Mouse (Mus musculus): Measurements from ENCODE around the gene Acer3. TPM values are rescaled to one million over a fixed set of nuclear protein-coding genes. Genes with fewer than 3 reads are reported as not detected.
"Not testable (repeated sequence)": the region's sequence is repeated elsewhere in the genome, so short reads cannot be mapped to it uniquely, and the experiment has no call there.

Gene Acer3
- polyA plus RNA-seq, 1 experiment, result 13.6 TPM

DNA sequence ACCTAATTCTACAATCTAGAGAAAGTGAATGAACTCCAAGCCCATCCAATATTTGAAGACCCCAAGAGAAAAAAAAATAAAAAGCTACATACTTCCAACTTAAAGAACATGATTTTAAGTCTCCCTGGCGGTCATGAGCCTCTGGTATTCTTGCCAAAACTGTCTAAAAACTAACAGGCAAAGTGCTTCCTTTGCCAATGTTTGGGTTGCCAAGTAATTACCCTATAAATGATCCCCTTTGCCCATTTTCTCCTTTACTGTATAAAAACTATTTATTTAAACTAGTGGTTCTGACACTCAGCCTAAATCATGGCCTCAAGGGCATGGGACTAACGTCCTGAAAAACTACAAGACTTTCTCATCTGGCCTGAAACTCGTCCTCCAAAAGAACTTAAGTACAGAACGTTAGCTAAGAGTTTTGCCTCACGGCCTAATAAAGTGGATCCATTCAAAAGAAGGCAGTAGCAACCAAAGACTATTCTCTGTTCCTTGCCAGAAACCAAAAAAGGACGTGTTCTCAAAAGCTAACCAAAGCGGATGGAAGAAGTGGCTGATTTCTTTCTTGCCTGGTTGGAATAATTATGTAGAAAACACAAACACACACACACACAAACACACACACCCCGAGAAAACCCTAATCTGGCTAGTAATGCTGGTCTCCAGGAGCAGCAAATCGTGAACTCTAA, 12.9 kb downstream of the Acer3 start:
- peak in 1 of 2 experiments; percentile 4 for DNase-seq (ENCODE audit: extremely low spot score in 1 of 2, low spot score in 1 of 2)

DNA sequence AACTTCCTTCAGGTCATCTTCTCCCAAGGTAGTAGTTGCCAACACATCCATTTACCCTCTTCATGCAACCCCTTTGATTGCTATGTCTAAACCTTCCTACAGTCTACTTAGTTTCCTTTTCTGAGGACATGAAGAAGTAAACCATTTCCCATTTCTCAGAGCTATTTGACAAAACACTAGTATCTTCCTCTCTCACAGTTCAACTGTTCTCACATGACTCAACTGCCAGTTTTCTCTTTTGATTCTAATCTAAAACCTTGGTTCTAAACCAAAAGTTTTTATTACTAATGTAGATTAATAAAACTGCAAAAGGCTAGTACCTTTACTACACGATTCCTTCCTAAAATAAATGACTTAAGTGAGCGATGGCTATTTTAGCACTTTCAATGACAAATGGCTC, 13.6 kb downstream of the Acer3 start:
- DNase-seq (ENCODE audit: extremely low spot score in 1 of 2, low spot score in 1 of 2), result no peak

DNA sequence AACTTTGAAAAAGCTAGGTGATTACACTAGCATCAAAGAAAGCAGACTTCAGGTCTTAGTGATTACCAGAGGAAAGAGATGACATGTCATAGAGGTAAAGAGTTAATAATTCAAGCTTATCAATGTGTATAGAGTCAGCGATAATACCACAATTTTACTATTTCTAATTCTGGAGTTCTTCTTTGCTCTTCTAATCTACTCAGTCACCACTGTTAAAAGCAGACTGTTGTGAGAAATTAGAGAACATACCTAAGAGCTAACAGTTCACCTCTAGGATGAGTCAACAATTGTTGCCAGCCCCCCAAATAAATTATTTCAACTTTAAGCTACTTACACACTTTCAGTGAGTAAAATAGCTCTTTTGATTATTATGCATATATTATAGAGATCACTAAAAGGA, 28.1 kb downstream of the Acer3 start:
- no peak for DNase-seq (ENCODE audit: extremely low spot score in 1 of 2, low spot score in 1 of 2)

DNA sequence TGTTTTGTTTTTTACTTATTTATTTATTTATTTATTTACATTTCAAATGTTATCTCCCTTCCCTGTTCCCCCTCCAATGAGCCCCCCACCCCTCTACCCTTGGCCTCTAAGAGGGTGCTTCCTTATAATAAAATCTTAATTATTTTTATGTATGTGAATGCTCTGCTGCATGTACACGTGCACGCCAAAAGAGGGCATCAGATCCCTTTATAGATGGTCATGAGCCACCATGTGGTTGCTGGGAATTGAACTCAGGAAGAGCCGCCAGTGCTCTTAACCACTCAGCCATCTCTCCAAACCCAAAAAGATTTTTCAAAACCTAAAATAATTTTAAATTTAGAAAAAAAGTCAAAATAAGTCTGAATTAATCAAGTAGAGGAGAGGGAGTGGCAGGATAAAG, 31.4 kb downstream of the Acer3 start:
- peak in 1 of 2 experiments; percentile 2 for DNase-seq (ENCODE audit: extremely low spot score in 1 of 2, low spot score in 1 of 2)

DNA sequence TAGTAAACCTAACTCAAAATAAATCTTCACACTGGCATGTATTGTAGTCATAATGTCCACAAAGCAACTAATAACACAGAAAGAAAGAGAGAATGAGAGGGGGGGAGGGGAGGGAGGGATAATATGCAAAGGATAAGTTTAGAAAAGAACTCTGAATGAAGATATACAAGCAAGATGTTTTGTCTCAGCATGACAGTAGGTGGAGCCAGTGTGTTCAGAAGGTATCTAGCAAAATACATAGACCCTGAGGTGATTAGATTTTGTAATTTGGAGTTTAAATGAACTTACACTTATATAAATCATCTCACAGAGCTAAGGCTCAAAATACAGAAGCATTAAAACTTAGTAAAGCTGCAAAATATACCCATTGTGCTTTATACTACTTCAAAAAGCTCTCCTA, 44.7 kb downstream of the Acer3 start:
- DNase-seq (ENCODE audit: extremely low spot score in 1 of 2, low spot score in 1 of 2), result peak in 1 of 2 experiments; percentile 6

DNA sequence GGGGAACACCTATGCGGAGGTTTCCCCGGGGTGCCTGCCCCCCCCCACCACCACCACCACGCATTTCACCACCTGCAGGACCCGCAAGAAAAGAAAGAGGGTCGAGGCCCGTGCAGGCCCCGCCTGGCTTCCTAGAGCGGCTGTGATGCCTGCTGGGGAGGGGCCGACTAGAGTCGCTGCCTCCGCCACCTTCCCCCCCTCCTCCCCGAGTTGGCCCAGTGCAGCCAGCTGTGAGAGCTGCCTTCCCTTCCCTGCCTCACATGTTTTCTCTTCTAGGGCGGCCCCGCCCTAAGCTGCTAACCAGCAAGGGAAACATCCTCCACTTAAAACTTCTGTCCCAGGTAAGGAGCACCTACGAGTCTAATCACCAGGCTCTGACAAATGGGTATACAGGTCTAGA, 52.8 kb downstream of the Acer3 start:
- not testable (repeated sequence) for DNase-seq (ENCODE audit: extremely low spot score in 1 of 2, low spot score in 1 of 2)

DNA sequence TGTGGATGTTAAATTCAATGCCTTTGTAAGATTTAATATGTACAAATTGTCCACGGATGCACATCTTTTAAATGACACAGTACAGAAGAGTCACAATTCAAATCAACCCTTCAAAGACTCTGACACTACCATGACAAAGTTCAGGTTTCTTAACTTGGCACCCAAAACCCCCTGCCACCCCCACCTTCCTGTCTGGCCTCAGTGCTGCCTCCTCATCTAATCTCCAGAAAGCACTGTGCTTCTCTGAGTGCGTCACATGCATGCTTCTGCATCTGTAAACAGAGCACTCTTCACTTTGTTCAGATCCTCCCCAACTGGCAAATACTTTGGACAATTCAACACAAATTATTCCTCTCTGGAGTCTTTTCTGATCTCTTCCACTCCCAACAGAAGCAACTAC, 68.5 kb downstream of the Acer3 start:
- DNase-seq (ENCODE audit: extremely low spot score in 1 of 2, low spot score in 1 of 2), result no peak

DNA sequence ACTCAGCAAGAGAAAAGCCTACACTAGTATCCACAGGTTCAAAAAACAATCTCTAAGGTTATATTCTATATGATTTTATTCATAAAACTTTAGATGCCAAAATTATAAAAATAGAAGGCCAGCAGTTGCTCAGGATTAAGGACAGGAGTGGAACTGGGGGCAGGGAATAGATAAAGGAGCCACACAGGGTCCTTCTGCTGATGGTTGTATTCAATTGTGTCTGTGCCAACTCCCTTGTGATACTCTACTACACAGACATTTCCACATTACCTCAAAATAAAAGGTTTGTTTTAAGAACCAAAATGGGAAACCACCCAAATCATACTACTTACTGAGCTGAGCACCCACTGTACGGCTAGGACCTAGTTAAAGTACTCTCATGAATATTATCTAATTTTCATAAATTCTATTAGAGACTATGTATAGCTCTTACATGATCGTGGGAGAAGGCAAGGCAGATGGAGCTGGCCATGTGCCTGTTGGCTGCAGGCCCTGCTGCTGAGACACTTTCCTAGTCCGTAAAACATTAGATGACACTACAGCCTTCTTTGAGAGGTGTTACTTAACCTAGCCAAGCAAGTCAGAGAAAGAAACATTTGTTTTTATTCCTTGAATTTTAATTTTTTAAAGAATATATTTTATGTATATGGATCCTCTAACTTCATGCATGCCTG, 84.2 kb downstream of the Acer3 start:
- DNase-seq (ENCODE audit: extremely low spot score in 1 of 2, low spot score in 1 of 2), result peak; percentile 12 to 54

DNA sequence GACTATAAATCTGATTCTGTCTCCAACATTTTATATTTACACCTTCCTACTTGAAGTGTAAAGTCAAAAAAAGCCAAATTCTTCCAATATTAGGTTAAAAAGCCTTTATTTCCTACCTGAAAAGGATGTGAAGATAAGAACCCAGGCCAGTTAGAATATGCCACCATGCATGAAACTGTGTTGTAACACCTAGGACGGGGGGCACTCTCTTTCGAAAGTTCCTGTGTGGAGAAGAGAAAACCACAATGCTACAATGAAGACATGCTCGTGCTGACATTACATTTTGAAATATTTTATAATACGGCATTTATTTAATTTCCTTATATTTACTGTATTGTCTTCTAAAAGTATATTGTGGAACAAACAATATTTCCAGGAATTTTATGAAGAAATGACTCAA, 97.2 kb downstream of the Acer3 start:
- no peak for DNase-seq (ENCODE audit: extremely low spot score in 1 of 2, low spot score in 1 of 2)

DNA sequence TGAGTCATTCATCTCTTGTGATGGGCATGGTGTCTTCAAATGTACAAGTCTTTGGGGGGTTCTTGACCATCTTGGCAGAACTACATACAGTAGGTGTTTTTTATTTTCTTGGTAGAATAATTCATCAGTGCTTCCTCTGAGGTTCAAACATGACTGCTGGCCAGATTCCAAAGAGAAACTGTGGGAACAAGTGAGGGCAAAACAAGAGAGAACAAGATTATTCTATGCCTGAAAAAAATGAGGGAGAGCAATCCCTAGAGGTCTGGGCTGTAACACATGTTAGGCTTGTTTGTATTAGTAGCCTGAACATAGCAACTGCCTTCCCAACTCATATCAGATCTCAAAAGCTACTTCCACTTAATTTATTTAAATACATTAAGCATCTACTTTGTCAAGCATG, 104.3 kb downstream of the Acer3 start:
- DNase-seq (ENCODE audit: extremely low spot score in 1 of 2, low spot score in 1 of 2), result no peak

DNA sequence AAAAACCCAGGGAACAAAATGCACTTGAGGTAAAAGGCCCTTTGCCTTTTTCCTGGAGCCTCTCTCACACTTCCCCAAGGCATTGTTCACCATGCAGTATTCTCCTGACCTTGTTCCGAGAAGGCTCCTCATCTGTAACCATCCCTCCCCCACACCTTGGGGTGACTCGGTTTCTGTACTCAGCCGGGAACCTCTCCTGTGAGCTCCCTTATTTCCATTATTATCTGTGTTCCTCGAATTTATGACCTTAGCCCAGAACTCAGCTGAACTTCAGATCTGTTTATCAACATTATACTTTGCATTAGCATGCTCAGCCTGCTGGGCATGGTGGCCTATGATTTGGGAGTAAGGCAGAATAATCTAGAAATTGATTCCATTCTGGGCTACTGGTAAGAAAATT, 118.1 kb downstream of the Acer3 start:
- DNase-seq (ENCODE audit: extremely low spot score in 1 of 2, low spot score in 1 of 2), result no peak

DNA sequence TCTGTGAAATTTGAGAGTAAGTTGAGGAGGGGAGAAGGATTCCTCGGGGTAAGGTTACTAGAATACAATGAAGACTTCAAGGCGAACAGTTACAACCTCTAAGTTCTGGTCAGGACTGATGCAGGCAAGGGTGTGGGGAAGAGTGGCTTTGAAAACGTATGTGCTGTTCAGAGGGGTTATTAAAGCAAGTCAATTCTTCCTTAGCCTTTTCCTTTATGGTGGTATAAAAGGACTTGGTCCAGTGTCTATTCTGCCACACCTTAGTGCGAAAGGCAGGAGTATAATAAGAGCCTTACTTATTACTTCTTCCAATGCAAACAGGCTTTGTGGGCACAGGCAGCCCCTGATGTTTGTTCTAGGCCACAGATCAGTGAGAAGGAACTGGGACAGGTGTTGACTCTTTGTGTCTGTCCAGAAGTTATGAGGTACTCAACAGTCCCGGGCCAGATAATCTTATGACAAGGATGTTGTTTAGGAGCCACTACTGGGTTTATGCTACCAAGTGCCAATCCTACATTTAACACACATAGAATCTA, 119.4 kb downstream of the Acer3 start:
- no peak for DNase-seq (ENCODE audit: extremely low spot score in 1 of 2, low spot score in 1 of 2)

DNA sequence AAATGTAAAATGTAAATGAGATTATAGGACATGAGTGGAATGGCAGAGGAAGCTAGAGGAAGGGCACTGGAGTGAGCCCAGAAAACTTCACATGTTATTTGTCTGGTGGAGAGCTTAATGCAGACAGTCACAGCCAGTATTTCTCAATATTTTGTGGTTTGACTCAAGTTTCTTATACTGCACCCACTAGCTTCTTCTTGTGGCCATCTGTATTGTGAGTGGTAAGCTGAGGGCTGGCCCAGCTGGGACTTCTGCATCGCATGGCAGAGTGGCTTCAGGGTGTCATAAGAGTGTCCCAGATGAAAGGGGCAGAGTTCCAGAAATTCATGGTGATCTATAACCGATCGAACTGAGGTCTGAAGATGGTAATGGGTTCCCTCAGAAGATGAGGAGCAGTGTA, 120.6 kb downstream of the Acer3 start:
- no peak for DNase-seq (ENCODE audit: extremely low spot score in 1 of 2, low spot score in 1 of 2)

DNA sequence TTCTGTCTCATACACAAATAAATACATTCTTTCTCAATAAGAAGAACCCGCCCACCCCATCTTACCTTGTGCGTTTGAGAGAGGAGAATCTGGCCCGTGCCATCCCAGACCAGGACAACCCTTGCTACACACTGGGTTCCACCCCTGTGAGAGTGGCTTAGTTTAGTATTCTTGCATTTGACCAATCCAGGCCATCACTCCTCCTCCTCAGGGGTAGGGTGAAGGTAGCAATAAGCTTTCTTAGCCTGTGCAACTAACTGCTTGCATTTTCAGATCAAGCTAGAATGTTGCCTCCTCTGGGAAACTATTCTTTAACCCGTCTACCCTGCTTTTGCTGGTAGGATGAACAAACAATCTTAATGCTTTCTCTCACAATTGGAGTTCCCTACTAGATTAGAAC, 121.6 kb downstream of the Acer3 start, which contains the start of gene B3gnt6:
B3gnt6 (minus strand) TSS at position 101 of the 400 bp plus-strand sequence.
- no peak for DNase-seq (ENCODE audit: extremely low spot score in 1 of 2, low spot score in 1 of 2)

DNA sequence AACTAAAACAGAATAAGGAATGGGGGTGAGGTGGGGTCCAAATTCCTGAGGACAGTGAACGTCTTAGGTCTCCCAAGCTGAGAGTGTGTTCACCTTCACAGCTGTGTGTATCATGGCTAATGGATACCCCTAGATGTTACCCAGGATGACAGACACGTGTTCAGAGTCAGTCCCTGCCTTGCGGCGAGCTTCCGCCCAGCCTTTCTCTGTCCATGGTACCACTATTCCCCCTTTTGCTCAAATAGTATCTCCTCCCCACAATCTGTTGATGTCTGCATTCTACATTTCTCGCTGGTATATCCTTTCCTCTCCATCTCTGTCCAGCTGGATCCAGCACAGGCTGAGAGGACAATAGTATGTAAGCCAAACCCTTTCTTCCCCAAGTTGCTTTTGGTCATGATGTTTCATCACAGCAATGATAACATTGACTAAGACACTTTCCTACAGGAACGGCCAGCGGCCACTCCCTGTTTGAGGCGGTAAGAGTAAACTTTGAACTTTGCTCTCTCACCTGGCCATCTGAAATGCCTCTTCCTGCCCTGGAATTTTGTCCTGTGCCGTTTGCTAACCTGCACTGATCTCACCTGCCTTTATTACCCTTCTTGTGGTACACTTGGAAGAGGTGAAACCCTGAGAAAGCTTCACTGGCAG, 125.7 kb downstream of the Acer3 start:
- no peak for DNase-seq (ENCODE audit: extremely low spot score in 1 of 2, low spot score in 1 of 2)

DNA sequence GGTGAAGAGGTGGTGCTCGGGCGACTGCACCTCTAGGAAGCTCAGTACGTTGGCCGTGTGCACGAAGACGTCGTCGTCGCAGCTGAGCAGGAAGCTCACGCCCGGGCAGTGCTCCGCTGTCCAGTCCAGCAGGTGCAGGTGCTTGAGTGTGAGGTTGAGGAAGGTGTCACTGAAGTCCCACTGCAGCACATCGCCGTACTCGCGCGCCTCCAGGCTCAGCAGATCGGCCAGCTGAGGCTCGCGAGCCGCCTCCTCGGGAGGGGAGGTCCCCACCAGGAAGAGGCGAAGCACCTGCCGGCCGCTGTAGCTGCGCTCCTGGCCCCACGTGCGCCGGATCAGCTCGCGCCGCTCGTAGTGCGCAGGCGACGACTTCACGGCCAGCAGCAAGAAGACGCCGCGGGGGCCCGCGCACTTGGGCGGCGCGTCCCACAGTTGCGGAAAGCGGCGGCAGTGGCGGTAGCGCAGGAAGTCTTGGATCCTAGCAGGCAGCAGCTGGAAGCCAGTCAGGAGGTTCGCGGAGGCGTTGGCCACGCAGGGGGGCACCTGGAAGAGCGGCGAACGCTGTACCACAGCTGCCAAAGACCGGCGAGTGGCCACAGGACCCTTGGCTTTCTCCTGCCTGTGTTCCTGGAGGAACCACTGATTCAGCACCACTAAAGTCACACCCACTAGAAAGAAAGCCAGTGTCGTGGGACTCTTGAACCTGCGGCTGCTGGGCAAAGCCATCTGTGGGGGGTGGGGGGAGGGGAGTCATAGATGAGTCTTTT, 126.8 kb downstream of the Acer3 start:
- DNase-seq (ENCODE audit: extremely low spot score in 1 of 2, low spot score in 1 of 2), result peak in 1 of 2 experiments; percentile 42

DNA sequence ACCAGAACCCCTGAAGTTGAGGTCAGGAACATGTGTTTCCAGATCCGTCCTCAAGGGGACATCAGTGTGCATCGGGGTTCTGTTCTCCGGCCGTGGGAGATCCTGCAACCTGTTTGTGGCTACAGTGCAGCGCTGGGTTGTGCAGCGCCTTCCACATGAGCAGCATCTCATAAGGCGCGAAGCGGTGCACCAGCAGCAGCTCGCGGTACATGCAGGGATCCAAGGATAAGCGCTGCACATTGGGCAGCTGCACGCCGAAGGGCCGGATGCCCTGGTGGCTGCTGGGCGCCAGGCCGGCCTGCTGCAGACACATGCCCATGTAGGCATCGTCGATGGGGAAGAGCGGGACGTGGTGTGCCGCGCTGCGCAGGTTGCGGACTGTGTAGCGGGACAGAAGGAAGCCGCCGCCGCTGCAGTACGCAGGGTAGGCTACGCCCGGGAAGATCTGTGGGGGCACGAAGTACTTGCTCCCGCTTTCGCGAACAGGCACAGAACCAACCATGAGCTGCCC, 127.4 kb downstream of the Acer3 start:
- peak in 1 of 2 experiments; percentile 38 for DNase-seq (ENCODE audit: extremely low spot score in 1 of 2, low spot score in 1 of 2)

DNA sequence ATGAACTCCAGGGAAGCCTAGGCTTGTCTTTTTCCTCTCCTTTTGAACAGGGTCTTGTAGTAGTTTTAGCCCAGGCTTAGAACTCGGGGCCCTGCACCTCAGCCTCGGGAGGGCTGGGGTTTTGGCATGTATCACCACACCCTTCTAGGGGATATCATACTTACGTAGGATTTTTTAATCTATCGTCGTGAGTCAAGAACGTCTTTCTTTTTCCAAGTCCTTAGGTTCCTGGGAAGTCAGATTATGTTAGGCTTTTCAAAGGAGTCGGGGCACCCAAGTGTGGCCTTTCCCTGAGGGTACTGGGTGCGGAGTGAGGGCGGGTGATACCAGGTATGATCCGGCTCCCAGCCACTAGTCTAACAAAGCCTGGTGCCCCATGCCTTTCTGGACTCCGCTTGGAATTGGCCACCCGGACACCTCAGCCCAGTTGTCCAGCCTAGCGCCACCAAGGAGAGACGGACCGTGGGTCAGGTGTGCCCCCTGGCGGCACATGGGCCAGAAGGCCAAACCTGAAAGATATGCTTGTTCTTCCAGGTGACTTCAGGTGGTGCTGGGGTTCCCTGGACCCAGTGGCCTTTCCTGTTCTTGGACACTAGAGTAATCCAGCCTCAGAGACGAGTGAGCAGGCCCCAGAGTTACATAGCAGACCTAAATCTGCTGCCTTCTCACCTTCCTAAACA, 129.3 kb downstream of the Acer3 start:
- no peak for DNase-seq (ENCODE audit: extremely low spot score in 1 of 2, low spot score in 1 of 2)

DNA sequence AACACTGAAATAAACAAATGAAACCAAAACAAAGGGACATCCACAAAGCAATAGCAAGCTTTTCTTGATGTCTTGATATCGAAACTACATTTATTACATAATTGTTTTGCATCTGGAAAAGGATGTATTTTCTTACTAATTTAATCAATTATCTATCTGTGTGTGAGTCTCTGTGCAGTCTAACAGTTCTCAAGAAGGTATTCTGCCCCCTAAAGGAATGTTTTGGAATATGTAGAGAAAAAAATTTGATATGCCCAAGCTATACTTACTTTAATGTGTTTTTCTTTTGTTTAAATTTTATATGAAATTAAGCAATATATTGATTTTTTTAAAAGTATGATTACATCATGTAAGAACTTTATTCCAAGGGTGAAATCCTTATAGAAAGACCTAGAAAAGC, 130.4 kb downstream of the Acer3 start:
- DNase-seq (ENCODE audit: extremely low spot score in 1 of 2, low spot score in 1 of 2), result no peak

DNA sequence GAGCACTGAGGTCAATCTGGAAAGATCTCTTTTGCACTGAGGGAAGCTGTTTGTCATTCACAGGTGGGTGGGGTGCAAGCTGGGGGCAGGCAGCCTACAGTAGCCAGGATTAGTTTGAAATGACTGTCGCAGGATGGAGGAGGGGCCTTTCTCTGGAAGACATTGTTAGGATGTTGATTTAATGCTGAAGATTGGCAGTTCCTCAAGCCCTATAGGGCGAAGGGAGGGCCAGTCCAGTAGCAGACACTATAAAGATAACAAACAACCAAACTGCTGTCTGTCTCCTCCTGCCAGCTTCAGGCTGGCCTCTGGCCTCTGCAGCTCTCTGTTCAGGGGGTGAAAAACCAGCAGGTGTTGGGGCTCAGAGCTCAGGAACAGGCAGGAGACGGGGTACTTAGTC, 131.3 kb downstream of the Acer3 start:
- DNase-seq (ENCODE audit: extremely low spot score in 1 of 2, low spot score in 1 of 2), result no peak

Measured in frontal cortex, adult 2 months (tissue).